29 mouse cellular contexts compared by ENCODE assay signal in the genomic region with DNA sequence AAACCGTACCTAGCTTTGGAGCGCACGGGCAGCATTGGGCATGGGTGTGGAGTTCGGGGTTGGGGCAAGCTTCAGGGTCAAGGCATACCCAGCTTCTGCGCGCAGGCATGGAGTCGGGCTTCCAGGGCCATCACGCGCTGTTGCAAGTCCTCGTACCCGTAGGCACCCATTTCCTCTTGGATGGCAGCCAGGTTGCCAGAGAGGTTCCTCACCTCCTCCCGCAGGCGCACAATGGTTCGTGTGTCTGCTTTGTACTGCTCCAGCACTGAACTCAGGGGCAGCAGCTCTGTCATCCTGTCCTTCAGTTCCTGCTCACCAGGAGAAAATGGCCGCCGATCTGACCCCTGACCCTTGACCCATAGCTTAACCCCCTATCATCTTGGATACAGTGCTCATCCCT. TPM values are rescaled to one million over a fixed set of nuclear protein-coding genes. Genes with fewer than 3 reads are reported as not detected.
DNase-seq lines count a peak whose midpoint lies in the region; ATAC-seq and TF ChIP-seq lines count a peak whose summit lies in the region.
"Had no signal": no experiment of that assay in that cellular context is flagged by ENCODE, and none has a peak within 500 bp of the region (broad histone marks: within the 10 kb centered on the region; RNA-seq: fewer than 3 reads in every experiment).

No protein-coding gene starts in this region.

- no peak overlapping the region for H3K4me3 ChIP-seq in heart, postnatal 0 days (ENCODE audit: low read depth, low read length)
- no peak overlapping the region for H3K4me3 ChIP-seq in heart, adult 2 months
- peak overlapping the region; percentile 74 for H3K4me3 ChIP-seq in testis, adult 2 months (ENCODE audit: control insufficient read depth, low read depth, low read length)
- no peak overlapping the region for H3K4me3 ChIP-seq in layer of hippocampus, adult 2 months
- H3K4me3 ChIP-seq: embryonic facial prominence, embryonic 15.5 days; forebrain, embryonic 13.5 days; hindbrain, embryonic 15.5 days; limb, embryonic 10.5 days; limb, embryonic 15.5 days; liver, embryonic 13.5 days; midbrain, embryonic 13.5 days had no signal

- no peak overlapping the region for H3K27ac ChIP-seq in heart, postnatal 0 days (ENCODE audit: low read depth)
- no peak overlapping the region for H3K27ac ChIP-seq in heart, adult 2 months
- no peak overlapping the region for H3K27ac ChIP-seq in testis, adult 2 months (ENCODE audit: control insufficient read depth, insufficient read depth, low read depth, low read length)
- H3K27ac ChIP-seq in layer of hippocampus, adult 2 months: no peak overlapping the region
- H3K27ac ChIP-seq: embryonic facial prominence, embryonic 15.5 days; forebrain, embryonic 13.5 days; hindbrain, embryonic 15.5 days; limb, embryonic 10.5 days; limb, embryonic 15.5 days; liver, embryonic 13.5 days; midbrain, embryonic 13.5 days had no signal

- no peaks in the 10 kb centered on the region for H3K9me3 ChIP-seq in heart, postnatal 0 days (replicated peaks; ENCODE audit: control insufficient read depth, low read length)
- H3K9me3 ChIP-seq: embryonic facial prominence, embryonic 15.5 days; forebrain, embryonic 13.5 days; hindbrain, embryonic 15.5 days; limb, embryonic 10.5 days; limb, embryonic 15.5 days; liver, embryonic 13.5 days; midbrain, embryonic 13.5 days had no signal

- no peaks in the 10 kb centered on the region for H3K36me3 ChIP-seq in heart, postnatal 0 days (replicated peaks; ENCODE audit: control insufficient read depth, insufficient read depth, low read length)
- no peaks in the 10 kb centered on the region for H3K36me3 ChIP-seq in heart, adult 2 months (ENCODE audit: control insufficient read depth, insufficient read depth, low read length)
- no peaks in the 10 kb centered on the region for H3K36me3 ChIP-seq in testis, adult 2 months (ENCODE audit: control insufficient read depth, insufficient read depth, low read length)
- H3K36me3 ChIP-seq: embryonic facial prominence, embryonic 15.5 days; limb, embryonic 10.5 days; limb, embryonic 15.5 days; liver, embryonic 13.5 days had no signal

- 76% methylated on average over 16 of the region's 16 CpGs for WGBS in heart, postnatal 0 days
- WGBS in heart, adult 2 months: 71% methylated on average over 16 of the region's 16 CpGs

- no peak overlapping the region for H3K9ac ChIP-seq in heart, postnatal 0 days (replicated peaks; ENCODE audit: low read depth, low read length)
- H3K9ac ChIP-seq in heart, adult 2 months (ENCODE audit: low read depth, low read length): no peak overlapping the region
- H3K9ac ChIP-seq: embryonic facial prominence, embryonic 15.5 days; forebrain, embryonic 13.5 days; hindbrain, embryonic 15.5 days; limb, embryonic 15.5 days; liver, embryonic 13.5 days; midbrain, embryonic 13.5 days had no signal

- no peaks in the 10 kb centered on the region for H3K79me2 ChIP-seq in heart, adult 2 months (replicated peaks; ENCODE audit: control insufficient read depth, insufficient read depth, low read length)

- 0 out of 2 replicates have a peak, but pooled peaks have one; percentile 24 for ATAC-seq in heart, postnatal 0 days (ENCODE audit: insufficient read depth, low read depth)
- peak; percentile 8 to 19; a peak in 1 of 4 replicates for ATAC-seq in hematopoietic stem cell, adult 5-6 weeks (replicated peaks in 1 of 2; ENCODE audit: insufficient read depth in 1 of 2, low FRiP score in 2 of 2, low TSS enrichment in 1 of 2, low read depth in 1 of 2, poor library complexity in 2 of 2, severe bottlenecking in 2 of 2)
- ATAC-seq: forebrain, embryonic 13.5 days; inflammation-experienced regulatory T-cells, adult 6 months; lung, postnatal 0 days; midbrain, embryonic 13.5 days had no signal

- H3K4me1 ChIP-seq in heart, postnatal 0 days (ENCODE audit: control insufficient read depth, insufficient read depth): no peaks in the 10 kb centered on the region
- no peaks in the 10 kb centered on the region for H3K4me1 ChIP-seq in heart, adult 2 months (ENCODE audit: control insufficient read depth, insufficient read depth, low read length)
- H3K4me1 ChIP-seq in testis, adult 2 months (ENCODE audit: control insufficient read depth, insufficient read depth, low read length): peaks cover 11% of the 10 kb centered on the region
- H3K4me1 ChIP-seq: embryonic facial prominence, embryonic 15.5 days; hindbrain, embryonic 15.5 days; limb, embryonic 10.5 days; midbrain, embryonic 13.5 days had no signal

- no peaks in the 10 kb centered on the region for H3K27me3 ChIP-seq in heart, postnatal 0 days (ENCODE audit: control insufficient read depth, insufficient read depth, low read length)
- H3K27me3 ChIP-seq in heart, adult 2 months (ENCODE audit: control insufficient read depth, insufficient read depth, low read length): no peaks in the 10 kb centered on the region
- H3K27me3 ChIP-seq in testis, adult 2 months (ENCODE audit: control insufficient read depth, insufficient read depth, low read length): no peaks in the 10 kb centered on the region
- H3K27me3 ChIP-seq: embryonic facial prominence, embryonic 15.5 days; forebrain, embryonic 13.5 days; hindbrain, embryonic 15.5 days; limb, embryonic 15.5 days; liver, embryonic 13.5 days; midbrain, embryonic 13.5 days had no signal

- no peak for TF ChIP-seq POLR2A in heart, adult 2 months (IDR thresholded peaks at IDR 0.05; ENCODE audit: insufficient read depth, low read depth, low read length)
- no peak for TF ChIP-seq POLR2A in testis, adult 2 months (IDR thresholded peaks at IDR 0.05; ENCODE audit: control insufficient read depth, low read depth, low read length)

- no peak for TF ChIP-seq CTCF in heart, postnatal 0 days (IDR thresholded peaks at IDR 0.05; ENCODE audit: low read depth)
- no peak for TF ChIP-seq CTCF in heart, adult 2 months (IDR thresholded peaks at IDR 0.05)
- TF ChIP-seq CTCF in testis, adult 2 months (IDR thresholded peaks at IDR 0.05; ENCODE audit: control insufficient read depth, insufficient read depth, insufficient replicate concordance, low read depth, low read length): no peak
- no peak for TF ChIP-seq CTCF in layer of hippocampus, adult 2 months (conservative IDR thresholded peaks at IDR 0.05)

- no peak for TF ChIP-seq EP300 in heart, postnatal 0 days (IDR thresholded peaks at IDR 0.05; ENCODE audit: low read depth)
- TF ChIP-seq EP300 in heart, adult 2 months (IDR thresholded peaks at IDR 0.05; ENCODE audit: insufficient read depth, low read depth, low read length): no peak

- intact Hi-C loops in heart, adult 2 months (cut with DNase I): no loop called here

- no peak for DNase-seq in heart, postnatal 0 days (ENCODE audit: low spot score)
- DNase-seq in heart, adult 2 months: no peak
- no peak for DNase-seq in testis, postnatal 10 days (ENCODE audit: low spot score)
- no peak for DNase-seq in layer of hippocampus, adult 2 months (ENCODE audit: low spot score in 2 of 2)
- DNase-seq in right cerebral cortex, postnatal 4 days: no peak
- DNase-seq: adrenal gland, postnatal 14 days; cerebellum, adult 11 months; cerebellum, adult 9-10 months; gastrocnemius, postnatal 14 days; heart, adult 11 months; heart, postnatal 4 days; kidney, adult 8-10 months; kidney, postnatal 10 days; layer of hippocampus, adult 9-11 months; liver, embryonic 13.5 days; lung, postnatal 4 days; thymus, adult 18-20 months; thymus, postnatal 25 days had no signal

- H3K4me2 ChIP-seq in heart, postnatal 0 days (ENCODE audit: low read depth, low read length): no peak overlapping the region
- H3K4me2 ChIP-seq: embryonic facial prominence, embryonic 15.5 days; forebrain, embryonic 13.5 days; heart, embryonic 11.5 days; hindbrain, embryonic 15.5 days; limb, embryonic 15.5 days; liver, embryonic 13.5 days; midbrain, embryonic 13.5 days had no signal

RNA-seq across cellular contexts. Expression of a gene that starts 20.2 kb away (rescaled TPM):
- total RNA-seq in heart, postnatal 0 days (2014; rRNA removed; ENCODE audit: low replicate concordance): 26.9 and 30.7 TPM in 2 replicates
- 40.2 and 40.7 TPM in 2 replicates for polyA plus RNA-seq in heart, postnatal 0 days (2015; fragmentation: Nextera tagmentation; extraction: Ambion mirVana)
- total RNA-seq in heart, adult 2 months (2021): 10 to 100 TPM; 17.8 to 18.6 TPM
- polyA plus RNA-seq in heart, adult 2 months (2012; rRNA removed): 18.8 and 20.8 TPM in 2 replicates
- 17.7 and 17.8 TPM in 2 replicates for polyA plus RNA-seq in testis, adult 2 months (2012; rRNA removed)
- total RNA-seq in hematopoietic stem cell, adult 5-6 weeks (2017): 8.9 and 13.4 TPM in 2 replicates
- total RNA-seq in layer of hippocampus, adult 2 months (2021): 10 to 100 TPM; 32.8 to 34.0 TPM

RNA-seq across cellular contexts. Expression of a gene that starts 27.5 kb away (rescaled TPM):
- total RNA-seq in heart, postnatal 0 days (2014; rRNA removed; ENCODE audit: low replicate concordance): 15.6 and 20.8 TPM in 2 replicates
- 12.7 and 13.0 TPM in 2 replicates for polyA plus RNA-seq in heart, postnatal 0 days (2015; fragmentation: Nextera tagmentation; extraction: Ambion mirVana)
- total RNA-seq in heart, adult 2 months (2021): 10 to 100 TPM in 1 of 2 experiments, 1 to 10 TPM in 1; 8.8 to 10.3 TPM
- 16.6 and 17.9 TPM in 2 replicates for polyA plus RNA-seq in heart, adult 2 months (2012; rRNA removed)
- polyA plus RNA-seq in testis, adult 2 months (2012; rRNA removed): 35.7 and 40.5 TPM in 2 replicates
- total RNA-seq in hematopoietic stem cell, adult 5-6 weeks (2017): 5.3 and 5.7 TPM in 2 replicates
- 10 to 100 TPM; 25.5 to 27.7 TPM for total RNA-seq in layer of hippocampus, adult 2 months (2021)

RNA-seq across cellular contexts. Expression of a gene that starts 29.4 kb away (rescaled TPM):
- 223 and 238 TPM in 2 replicates for total RNA-seq in heart, postnatal 0 days (2014; rRNA removed; ENCODE audit: low replicate concordance)
- polyA plus RNA-seq in heart, postnatal 0 days (2015; fragmentation: Nextera tagmentation; extraction: Ambion mirVana): 389 and 407 TPM in 2 replicates
- total RNA-seq in heart, adult 2 months (2021): 100 to 1,000 TPM; 233 to 269 TPM
- polyA plus RNA-seq in heart, adult 2 months (2012; rRNA removed): 275 and 362 TPM in 2 replicates
- polyA plus RNA-seq in testis, adult 2 months (2012; rRNA removed): 175 and 241 TPM in 2 replicates
- 63.3 and 185 TPM in 2 replicates for total RNA-seq in hematopoietic stem cell, adult 5-6 weeks (2017)
- 100 to 1,000 TPM; 277 to 326 TPM for total RNA-seq in layer of hippocampus, adult 2 months (2021)
